Mouse (Mus musculus): ENCODE measurements around the gene Atp5g2.
A peak's percentile ranks its signal among the peaks of the same experiment; 100 is the strongest.
"Not testable (repeated sequence)": the region's sequence is repeated elsewhere in the genome, so short reads cannot be mapped to it uniquely, and the experiment has no call there.

Atp5g2 gene

DNA sequence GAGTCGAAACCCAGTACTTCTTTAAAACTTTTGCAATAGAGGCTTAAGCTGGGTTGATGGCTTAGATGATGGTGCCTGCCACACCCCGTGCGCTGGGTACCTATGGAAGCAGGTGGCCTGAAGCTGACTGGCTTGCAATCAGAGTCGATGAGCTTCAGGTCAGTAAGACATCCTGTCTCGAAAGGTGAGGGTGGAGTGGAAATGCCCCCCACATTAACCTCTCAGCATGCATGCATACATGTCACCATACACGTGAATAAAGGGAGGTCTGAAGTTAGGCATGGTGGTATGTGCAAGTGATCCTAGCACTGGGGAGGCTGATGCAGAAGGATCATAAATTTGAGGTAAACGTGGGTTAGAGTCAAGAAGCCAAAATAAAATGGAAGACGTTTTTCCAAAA lies 2.6 kb downstream of the Atp5g2 start:
- no peak for DNase-seq (ENCODE audit: low spot score in 2 of 2)

DNA sequence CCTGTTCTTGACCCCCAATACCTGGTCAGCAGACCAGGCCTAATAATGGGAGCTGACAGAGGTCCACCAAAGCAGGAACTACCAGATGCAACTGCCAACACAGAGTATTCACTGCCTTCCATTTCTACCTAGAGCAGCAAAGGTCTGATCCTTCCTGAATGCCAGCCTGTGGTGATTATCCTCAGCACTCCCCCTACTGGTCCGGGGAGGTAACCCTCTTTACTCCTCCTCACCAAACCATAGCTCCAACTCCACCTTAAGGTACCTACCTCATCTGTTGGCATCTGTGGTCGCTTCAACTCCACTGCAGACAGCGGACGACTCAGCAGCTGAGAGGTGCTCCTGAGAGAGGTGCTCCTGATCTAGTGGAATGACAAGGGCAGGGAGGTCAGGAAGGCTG lies 6.7 kb downstream of the Atp5g2 start:
- DNase-seq (ENCODE audit: low spot score in 2 of 2) = peak in 1 of 2 experiments; percentile 67

DNA sequence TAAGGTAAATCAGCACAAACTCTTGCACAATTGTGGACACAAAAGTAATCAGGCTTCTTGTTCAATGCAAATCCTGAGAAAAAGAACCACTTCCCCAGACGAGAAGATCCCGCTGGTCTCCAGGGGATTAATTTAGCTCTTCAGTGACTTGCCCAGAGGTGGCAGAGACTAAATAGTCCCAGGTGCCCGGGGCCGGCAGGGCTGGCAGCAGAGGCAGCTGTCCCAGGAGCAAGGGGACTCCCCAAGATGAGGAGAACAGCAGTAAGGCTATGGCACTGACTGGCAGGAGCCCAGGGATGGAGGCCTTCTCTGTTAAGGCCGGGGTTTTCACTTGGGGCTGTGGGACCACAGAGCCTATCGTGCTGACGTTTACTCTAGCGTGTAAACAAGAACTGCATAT lies 8.3 kb downstream of the Atp5g2 start:
- no peak for DNase-seq (ENCODE audit: low spot score in 2 of 2)

- DNase-seq (ENCODE audit: low spot score in 2 of 2) = not testable (repeated sequence)
Observed at GRCm38 (mm10) chr15:102662601-102663000, 9.6 kb downstream of the Atp5g2 start.

GRCm38 (mm10) chr15:102657926-102658381 lies 14.2 kb downstream of the Atp5g2 start:
- DNase-seq (ENCODE audit: low spot score in 2 of 2) = no peak

GRCm38 (mm10) chr15:102656658-102657057 lies 15.5 kb downstream of the Atp5g2 start:
- DNase-seq (ENCODE audit: low spot score in 2 of 2) = no peak

GRCm38 (mm10) chr15:102651928-102652660 lies 20.1 kb downstream of the Atp5g2 start:
- DNase-seq (ENCODE audit: low spot score in 2 of 2) = not testable (repeated sequence)

DNA sequence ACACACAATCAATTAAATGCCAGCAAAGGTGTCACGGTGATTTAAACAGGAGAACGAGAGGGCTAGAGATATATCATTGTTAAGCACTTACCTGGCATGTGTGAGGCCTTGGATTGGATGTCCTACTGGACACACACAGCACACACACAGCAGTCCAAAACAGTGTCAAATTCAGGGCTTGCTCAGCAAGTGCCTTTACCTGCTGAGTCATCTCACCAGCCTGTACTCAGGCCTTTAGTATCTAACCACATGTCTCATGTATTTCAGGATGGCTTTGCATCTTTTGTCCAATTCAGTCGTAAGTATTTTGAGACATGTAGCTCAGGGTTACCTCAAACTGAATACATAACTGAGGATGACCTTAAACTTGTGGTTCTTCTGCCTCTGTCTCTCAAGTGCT lies 21.0 kb downstream of the Atp5g2 start:
- DNase-seq (ENCODE audit: low spot score in 2 of 2) = no peak

GRCm38 (mm10) chr15:102635817-102636216 lies 36.3 kb downstream of the Atp5g2 start:
- peak; percentile 55 to 78 for DNase-seq (ENCODE audit: low spot score in 2 of 2)

DNA sequence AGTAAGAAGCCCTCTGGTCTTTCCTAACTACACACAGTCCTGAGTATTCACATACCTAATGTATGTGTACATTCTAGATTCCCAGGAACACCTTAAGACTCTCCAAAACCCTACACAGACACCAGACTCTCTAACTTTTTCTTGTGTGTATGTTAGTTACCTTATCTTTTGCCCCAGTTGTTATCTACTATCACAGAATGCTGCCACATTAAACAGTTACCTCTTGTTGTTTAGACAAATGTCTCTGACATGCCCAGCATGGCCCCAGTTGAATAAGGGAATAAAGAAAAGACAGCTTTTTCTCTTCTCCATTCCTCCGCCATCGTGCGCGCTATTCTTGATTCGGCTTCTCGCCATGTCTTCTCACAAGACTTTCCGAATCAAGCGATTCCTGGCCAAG lies 37.5 kb downstream of the Atp5g2 start:
- DNase-seq (ENCODE audit: low spot score in 2 of 2) = no peak

- DNase-seq (ENCODE audit: low spot score in 2 of 2) = no peak
Observed at GRCm38 (mm10) chr15:102625687-102626055, 46.5 kb downstream of the Atp5g2 start.

GRCm38 (mm10) chr15:102624970-102625686 lies 47.0 kb downstream of the Atp5g2 start, which contains the start of the genes Gm28047 and Atf7:
Gene Gm28047 (minus strand): TSS chr15:102625067.
Gene Atf7 (minus strand): TSS chr15:102625464.
- peak; percentile 95 to 99 for DNase-seq (ENCODE audit: low spot score in 2 of 2)

- DNase-seq (ENCODE audit: low spot score in 2 of 2) = no peak
Observed at GRCm38 (mm10) chr15:102624291-102624969, 47.7 kb downstream of the Atp5g2 start.

DNA sequence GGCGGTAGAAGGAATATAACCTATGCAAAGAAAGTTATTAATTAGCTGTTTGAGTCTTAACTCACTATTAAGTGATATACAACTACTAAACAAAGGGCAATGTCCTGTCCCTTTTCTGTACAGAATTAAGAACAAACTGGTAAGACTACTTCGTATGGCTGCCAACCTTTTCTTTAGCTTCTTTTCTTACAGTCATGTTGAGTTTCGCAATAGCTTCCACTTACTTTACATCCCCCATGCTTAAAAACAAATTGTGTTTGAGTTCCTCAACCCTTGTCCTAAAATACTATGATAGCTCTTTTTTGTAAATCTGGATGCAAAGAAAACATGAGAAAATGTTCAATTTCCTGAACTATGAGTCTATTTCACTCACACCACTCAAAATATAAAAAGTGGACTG lies 49.0 kb downstream of the Atp5g2 start:
- DNase-seq (ENCODE audit: low spot score in 2 of 2) = no peak

- no peak for DNase-seq (ENCODE audit: low spot score in 2 of 2)
Observed at GRCm38 (mm10) chr15:102622536-102622935, 49.6 kb downstream of the Atp5g2 start.

DNA sequence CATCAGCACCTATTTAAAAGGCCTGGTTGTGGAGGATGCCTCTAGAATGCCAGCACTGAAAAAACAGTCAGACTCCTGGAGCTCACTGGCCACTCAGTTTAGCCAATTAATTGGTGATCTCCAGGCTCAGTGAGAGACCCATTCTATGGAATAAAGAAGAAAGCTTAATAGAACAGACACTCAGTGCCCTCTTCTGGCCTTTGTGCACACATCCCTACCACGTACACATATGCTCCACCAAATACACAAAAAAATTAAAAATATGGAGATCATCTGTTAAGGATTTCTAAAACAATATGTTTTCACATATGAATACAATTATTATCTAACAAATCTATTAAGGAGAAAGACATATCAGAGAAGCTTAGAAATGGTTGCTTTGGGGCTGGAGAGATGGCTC lies 51.4 kb downstream of the Atp5g2 start:
- DNase-seq (ENCODE audit: low spot score in 2 of 2) = no peak

DNA sequence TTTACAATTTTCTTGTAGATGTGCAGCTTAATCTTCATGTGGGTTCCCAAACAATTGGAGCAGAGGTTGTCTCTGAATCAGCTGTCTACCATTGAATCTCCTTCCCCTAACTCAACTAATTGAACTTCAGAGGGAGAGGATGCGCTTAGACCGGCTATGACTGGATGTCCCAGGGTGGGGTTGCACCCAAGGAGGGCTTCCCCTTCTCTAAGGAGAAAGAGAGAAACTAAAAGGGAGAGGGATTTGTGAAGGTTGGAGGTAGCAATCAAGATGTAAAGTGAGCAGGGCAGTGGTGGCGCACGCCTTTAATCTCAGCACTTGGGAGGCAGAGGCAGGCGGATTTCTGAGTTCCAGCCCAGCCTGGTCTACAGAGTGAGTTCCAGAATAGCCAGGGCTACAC lies 52.7 kb downstream of the Atp5g2 start:
- no peak for DNase-seq (ENCODE audit: low spot score in 2 of 2)

GRCm38 (mm10) chr15:102617654-102618053 lies 54.5 kb downstream of the Atp5g2 start:
- DNase-seq (ENCODE audit: low spot score in 2 of 2) = no peak

DNA sequence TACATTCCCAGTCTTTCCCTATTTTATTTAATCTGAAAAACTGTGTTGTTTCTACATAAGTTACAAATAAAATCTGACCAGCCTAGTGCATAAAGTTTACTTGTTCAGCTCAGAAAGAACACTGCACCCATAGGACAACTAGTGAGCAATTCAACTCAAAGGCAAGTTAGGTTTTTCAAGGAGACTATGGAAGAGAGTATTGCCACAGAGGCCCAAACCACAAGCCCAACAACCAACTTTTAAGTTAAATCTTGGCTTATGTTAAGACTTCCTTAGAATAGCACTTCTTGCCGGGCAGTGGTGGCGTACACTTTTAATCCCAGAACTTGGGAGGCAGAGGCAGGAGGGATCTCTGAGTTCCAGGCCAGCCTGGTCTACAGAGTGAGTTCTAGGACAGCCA lies 56.0 kb downstream of the Atp5g2 start:
- DNase-seq (ENCODE audit: low spot score in 2 of 2) = no peak

DNA sequence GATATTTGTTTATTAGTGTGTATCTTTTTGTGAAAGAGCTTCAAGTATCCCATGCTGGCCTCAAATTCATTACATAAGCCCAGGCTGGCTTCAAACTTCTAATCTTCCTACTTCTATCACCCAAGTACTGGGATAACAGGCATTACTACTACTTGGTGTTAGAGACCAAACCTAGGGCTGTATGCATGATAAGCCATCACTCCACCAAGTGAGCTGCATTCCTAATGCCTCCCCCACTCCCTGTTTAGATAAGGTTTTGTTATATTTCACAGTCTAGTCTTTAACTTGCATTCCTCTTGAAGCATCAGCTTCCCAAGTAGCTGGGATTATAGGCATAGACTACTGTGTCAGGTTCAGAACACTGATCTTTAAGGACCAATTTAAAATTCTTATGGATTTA lies 57.9 kb downstream of the Atp5g2 start:
- no peak for DNase-seq (ENCODE audit: low spot score in 2 of 2)

DNA sequence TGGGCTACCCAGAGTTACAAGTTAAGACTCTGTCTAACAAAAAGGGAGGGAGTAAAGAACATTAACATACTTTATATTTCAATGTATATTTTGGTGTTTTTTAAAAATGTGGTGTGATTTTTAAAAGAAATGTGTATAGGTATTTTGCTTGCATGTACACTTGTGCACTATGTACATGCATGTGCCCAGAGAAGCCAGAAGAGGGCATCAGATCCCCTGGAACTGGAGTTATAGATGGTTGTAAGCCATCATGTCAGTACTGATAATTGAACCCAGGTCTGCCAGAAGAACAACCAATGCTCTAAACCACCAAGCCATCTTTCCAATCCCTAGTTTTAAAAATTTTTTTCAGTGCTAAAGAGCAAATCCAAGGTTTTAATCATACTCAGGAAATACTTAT lies 59.2 kb downstream of the Atp5g2 start:
- DNase-seq (ENCODE audit: low spot score in 2 of 2) = no peak

Measured in left cerebral cortex, adult 9 months (tissue).